Mouse (Mus musculus) gastrocnemius, postnatal 4 days (tissue): ENCODE measurements around the gene Myo1b. TPM values are rescaled to one million over a fixed set of nuclear protein-coding genes. Genes with fewer than 3 reads are reported as not detected.

Source experiments
- DNase-seq, 2 experiments: peaks; one replicate each; pipeline ENCODE4 v3.0.0; 2021 to 2022; ENCODE audit warnings: low spot score in 2 of 2, mixed read lengths in 2 of 2
- total RNA-seq, 2 experiments: library from RNA; stranded (reverse); gene quantifications; 2 replicates each; pipeline ENCODE4 v1.2.3; 2021

Gene Myo1b
- total RNA-seq, 2 experiments from 2014 or later, result 58.0 to 63.4 TPM

- DNase-seq, result no peak
Observed at GRCm38 (mm10) chr1:51739252-51739852, 176.5 kb downstream of the Myo1b start.

GRCm38 (mm10) chr1:51736822-51737221, 179.0 kb downstream of the Myo1b start:
- no peak for DNase-seq

DNA sequence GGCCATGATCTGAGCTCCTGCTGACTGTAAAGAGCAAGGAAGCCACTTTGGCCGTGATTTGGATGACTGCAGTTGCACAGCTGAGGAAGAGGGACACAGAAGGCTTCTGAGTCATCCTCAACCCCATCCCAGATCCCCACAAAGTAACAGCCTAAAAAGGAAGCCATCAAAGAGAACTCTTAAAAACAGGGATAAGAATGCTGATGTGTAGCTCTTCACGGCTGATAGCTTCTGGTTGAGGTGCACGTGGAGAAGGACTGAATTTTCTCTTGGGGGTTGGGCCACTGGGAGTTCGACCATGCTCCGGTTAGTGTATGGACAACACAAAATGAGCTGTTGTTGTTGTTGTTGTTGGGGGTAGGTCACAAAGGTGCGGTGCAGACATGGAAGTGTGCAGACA, 181.2 kb downstream of the Myo1b start:
- no peak for DNase-seq

- no peak for DNase-seq
Observed at GRCm38 (mm10) chr1:51729407-51729806, 186.5 kb downstream of the Myo1b start.

DNA sequence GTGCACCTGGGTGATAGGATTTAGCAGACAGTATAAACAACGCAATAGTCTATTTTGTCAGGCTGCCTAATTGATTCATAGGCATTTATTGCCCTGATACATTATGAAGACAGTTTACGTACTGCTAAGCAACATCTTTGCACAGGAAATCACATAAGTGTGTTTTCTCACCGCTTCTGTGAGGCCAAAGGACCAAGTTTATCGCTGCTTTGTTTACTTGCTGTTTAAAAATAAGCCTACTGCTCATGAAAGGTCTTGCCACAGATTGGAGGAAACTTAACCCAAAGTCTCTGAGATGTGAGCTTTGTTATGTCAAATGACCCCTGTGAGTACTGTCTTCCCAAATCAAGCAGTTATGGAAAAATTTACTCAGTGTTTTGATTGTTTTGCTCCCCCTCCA, 187.1 kb downstream of the Myo1b start:
- no peak for DNase-seq

DNA sequence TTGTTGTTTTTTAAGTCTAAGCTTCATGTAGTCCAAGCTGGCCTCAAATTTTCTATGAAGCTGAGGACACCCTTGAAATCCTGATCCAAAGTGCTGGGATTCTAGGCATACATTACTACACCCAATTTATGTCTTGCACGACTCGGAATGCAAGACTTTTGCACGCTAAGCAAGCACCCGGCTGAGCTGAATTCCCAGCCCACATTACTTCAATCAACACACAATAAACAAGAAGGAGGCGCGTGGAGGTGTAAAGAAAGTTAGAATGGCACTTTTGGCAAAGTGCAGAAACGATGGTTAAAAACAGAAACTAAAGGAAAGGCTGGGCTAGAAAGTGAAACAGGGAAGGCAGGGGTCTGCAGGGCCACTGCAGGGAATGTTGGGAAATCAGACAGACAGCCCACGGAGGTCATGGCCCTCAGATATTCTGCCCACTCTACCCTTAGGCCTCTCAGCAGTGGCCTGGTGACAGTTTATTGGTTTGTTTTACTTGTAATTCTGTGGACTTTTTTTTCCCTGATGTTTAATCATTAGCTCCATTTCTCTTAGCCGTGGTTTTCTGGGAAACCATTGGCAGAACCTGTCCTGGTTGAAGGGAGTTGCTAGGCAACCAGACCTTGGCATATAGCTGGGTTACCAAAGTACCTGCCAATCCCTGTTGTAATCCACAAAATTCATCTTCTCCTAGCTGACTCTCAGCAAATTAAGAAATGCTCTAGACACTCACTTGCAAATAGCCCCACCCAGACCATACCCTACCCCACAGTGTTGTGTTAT, 195.8 kb downstream of the Myo1b start:
- DNase-seq, result no peak

DNA sequence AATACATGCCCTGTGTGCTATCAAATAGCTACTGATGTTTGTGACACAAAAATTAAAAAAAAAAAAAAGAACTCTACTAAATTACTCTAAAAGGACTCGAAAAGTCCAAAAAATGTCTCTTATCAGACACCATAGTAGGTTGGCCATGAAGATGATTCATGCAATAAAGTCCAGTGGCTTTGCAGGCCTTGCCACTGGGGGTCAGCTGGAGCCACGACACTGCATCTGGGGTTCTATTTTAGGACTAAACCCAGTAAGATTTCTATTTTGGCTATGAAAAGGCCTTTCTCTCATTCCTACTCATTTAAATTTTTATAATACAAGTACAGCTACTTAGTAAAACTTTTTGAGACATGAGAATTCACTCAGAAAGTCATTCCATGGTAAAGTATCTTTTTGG, 205.0 kb downstream of the Myo1b start:
- no peak for DNase-seq

GRCm38 (mm10) chr1:51706106-51706505, 209.8 kb downstream of the Myo1b start:
- no peak for DNase-seq

DNA sequence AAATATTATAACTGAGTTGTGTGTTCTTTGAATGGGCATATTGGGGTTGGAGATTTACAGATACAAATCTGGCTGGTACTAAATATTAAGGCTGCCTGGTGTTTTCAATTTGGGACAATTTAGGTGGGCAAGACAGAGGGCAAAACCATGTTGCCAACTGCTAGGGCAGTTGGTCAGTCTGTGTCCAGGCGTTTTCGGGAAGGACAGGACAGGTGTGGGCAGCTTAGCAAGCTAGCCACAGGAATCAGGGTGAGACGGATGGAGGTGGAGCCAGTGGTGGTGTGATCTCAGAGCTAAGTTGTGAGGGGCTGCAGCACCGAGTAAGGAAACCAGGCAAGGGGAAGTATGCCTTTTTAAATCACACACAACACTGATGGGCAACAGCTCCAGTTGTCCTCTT, 211.3 kb downstream of the Myo1b start:
- no peak for DNase-seq

Other genes with a start within 250 kb of the Myo1b start
- under 1 TPM in 1 of 2 experiments, not detected in 1; 0.21 TPM for gene Stat4, start 71.1 kb upstream of the Myo1b start, total RNA-seq
- 10 to 100 TPM; 13.9 to 16.3 TPM for gene Stat1, start 203.4 kb upstream of the Myo1b start, total RNA-seq